Mouse (Mus musculus): Measurements from ENCODE around the gene Prpf6. TPM values are rescaled to one million over a fixed set of nuclear protein-coding genes. Genes with fewer than 3 reads are reported as not detected.

Prpf6 gene
- 13.3 and 15.1 TPM in 2 replicates for total RNA-seq (2015)
- 68.0 and 68.1 TPM in 2 replicates for total RNA-seq (2017)

GRCm38 (mm10) chr2:181591528-181592085 lies at the start of gene Prpf6:
Gene Prpf6 (plus strand): TSS chr2:181591868.
- ATAC-seq (ENCODE audit: poor library complexity, severe bottlenecking): no peak

- no peak for ATAC-seq (ENCODE audit: poor library complexity, severe bottlenecking)
These were observed 45.5 kb upstream of the Prpf6 start for GRCm38 (mm10) chr2:181546142-181546541.

- ATAC-seq (ENCODE audit: poor library complexity, severe bottlenecking): peak; percentile 75
These were observed 43.4 kb upstream of the Prpf6 start for GRCm38 (mm10) chr2:181548227-181548626.

GRCm38 (mm10) chr2:181548682-181549081 lies 43.0 kb upstream of the Prpf6 start:
- no peak for ATAC-seq (ENCODE audit: poor library complexity, severe bottlenecking)

- no peak for ATAC-seq (ENCODE audit: poor library complexity, severe bottlenecking)
These were observed 41.4 kb upstream of the Prpf6 start for GRCm38 (mm10) chr2:181550233-181550632.

GRCm38 (mm10) chr2:181553772-181554171 lies 37.9 kb upstream of the Prpf6 start:
- ATAC-seq (ENCODE audit: poor library complexity, severe bottlenecking): peak; percentile 92

GRCm38 (mm10) chr2:181567338-181567737 lies 24.3 kb upstream of the Prpf6 start:
- no peak for ATAC-seq (ENCODE audit: poor library complexity, severe bottlenecking)

- peak; percentile 85 for ATAC-seq (ENCODE audit: poor library complexity, severe bottlenecking)
These were observed 23.2 kb upstream of the Prpf6 start for GRCm38 (mm10) chr2:181568272-181569008.

- ATAC-seq (ENCODE audit: poor library complexity, severe bottlenecking): no peak
These were observed 21.8 kb upstream of the Prpf6 start for GRCm38 (mm10) chr2:181569856-181570255.

- ATAC-seq (ENCODE audit: poor library complexity, severe bottlenecking): no peak
These were observed 21.3 kb upstream of the Prpf6 start for GRCm38 (mm10) chr2:181570375-181570774.

GRCm38 (mm10) chr2:181570921-181571595 lies 20.6 kb upstream of the Prpf6 start:
- ATAC-seq (ENCODE audit: poor library complexity, severe bottlenecking): no peak

- no peak for ATAC-seq (ENCODE audit: poor library complexity, severe bottlenecking)
These were observed 19.6 kb upstream of the Prpf6 start for GRCm38 (mm10) chr2:181571941-181572670.

GRCm38 (mm10) chr2:181572921-181573920 lies 18.4 kb upstream of the Prpf6 start:
- no peak for ATAC-seq (ENCODE audit: poor library complexity, severe bottlenecking)

- no peak for ATAC-seq (ENCODE audit: poor library complexity, severe bottlenecking)
These were observed 17.7 kb upstream of the Prpf6 start for GRCm38 (mm10) chr2:181573961-181574360.

GRCm38 (mm10) chr2:181574921-181575545 lies 16.6 kb upstream of the Prpf6 start:
- ATAC-seq (ENCODE audit: poor library complexity, severe bottlenecking): no peak

GRCm38 (mm10) chr2:181576613-181577012 lies 15.1 kb upstream of the Prpf6 start:
- no peak for ATAC-seq (ENCODE audit: poor library complexity, severe bottlenecking)

- ATAC-seq (ENCODE audit: poor library complexity, severe bottlenecking): no peak
These were observed 14.5 kb upstream of the Prpf6 start for GRCm38 (mm10) chr2:181577126-181577525.

GRCm38 (mm10) chr2:181577981-181578581 lies 13.6 kb upstream of the Prpf6 start:
- no peak for ATAC-seq (ENCODE audit: poor library complexity, severe bottlenecking)

Measured in megakaryocyte, adult 5-6 weeks (primary cell).